Mouse (Mus musculus) ES-Bruce4 (cell line): ENCODE measurements around the gene Grap2. TPM values are rescaled to one million over a fixed set of nuclear protein-coding genes. Genes with fewer than 3 reads are reported as not detected.

Experiments used
- H3K27ac ChIP-seq: 2 replicates; pipeline ENCODE4 v1.5.1; 2012; ENCODE audit warnings: low read length, inconsistent platforms; ENCODE audit not compliant: insufficient read depth
- H3K27me3 ChIP-seq: 2 replicates; pipeline ENCODE4 v1.6.1; 2012; ENCODE audit warnings: mild to moderate bottlenecking, low read length, inconsistent platforms; ENCODE audit not compliant: control insufficient read depth, poor library complexity, insufficient read depth, severe bottlenecking
- H3K36me3 ChIP-seq: 2 replicates; pipeline ENCODE4 v1.6.1; 2012; ENCODE audit warnings: inconsistent platforms, mild to moderate bottlenecking, low read length, moderate library complexity; ENCODE audit not compliant: control insufficient read depth, poor library complexity, insufficient read depth, severe bottlenecking
- H3K4me1 ChIP-seq: one replicate; pipeline ENCODE4 v1.8.1; 2011; ENCODE audit warnings: low read length; ENCODE audit not compliant: control insufficient read depth, insufficient read depth
- H3K4me3 ChIP-seq: 2 replicates; pipeline ENCODE4 v1.5.1; 2011; ENCODE audit warnings: low read depth, mild to moderate bottlenecking, low read length
- H3K9ac ChIP-seq: 2 replicates; pipeline ENCODE4 v1.6.1; 2012; ENCODE audit warnings: low read depth, mild to moderate bottlenecking, inconsistent platforms; ENCODE audit not compliant: poor library complexity, severe bottlenecking
- H3K9me3 ChIP-seq: replicated peaks from 2 replicates; pipeline ENCODE4 v1.6.1; 2012; ENCODE audit warnings: mild to moderate bottlenecking, low read length, inconsistent platforms; ENCODE audit not compliant: control insufficient read depth, poor library complexity, insufficient read depth, severe bottlenecking
- CTCF ChIP-seq: IDR thresholded peaks from one replicate; pipeline ENCODE4 v1.8.1; 2011; ENCODE audit warnings: low read depth, low read length
- EP300 ChIP-seq: IDR thresholded peaks from 2 replicates; pipeline ENCODE4 v1.6.1; 2011; ENCODE audit warnings: low read depth, low read length; ENCODE audit not compliant: insufficient read depth
- POLR2A ChIP-seq: IDR thresholded peaks from one replicate; pipeline ENCODE4 v1.8.1; 2011; ENCODE audit warnings: low read length; ENCODE audit not compliant: insufficient read depth
- polyA plus RNA-seq: library from polyadenylated mRNA; stranded (reverse); fragments of >200 nt; gene quantifications from 2 replicates; pipeline ENCODE4 v1.2.4, GENCODE M21; 2011; ENCODE audit warnings: low read depth; ENCODE audit not compliant: missing spikeins, insufficient read depth, insufficient read length

Grap2 gene
- polyA plus RNA-seq, 1 experiment, result 0.51 TPM

GRCm38 (mm10) chr15:80536051-80536450 is 36.3 kb upstream of the Grap2 start:
- TF ChIP-seq EP300, result no peak
- TF ChIP-seq CTCF, result no peak
- no peak for TF ChIP-seq POLR2A
- Histone ChIP-seq H3K4me3 (no peak overlapping the region), H3K27ac (no peak overlapping the region), H3K27me3 (no peaks in the 10 kb centered on the region), H3K4me1 (no peaks in the 10 kb centered on the region), H3K9me3 (no peaks in the 10 kb centered on the region), H3K9ac (no peak overlapping the region), H3K36me3 (no peaks in the 10 kb centered on the region)

DNA sequence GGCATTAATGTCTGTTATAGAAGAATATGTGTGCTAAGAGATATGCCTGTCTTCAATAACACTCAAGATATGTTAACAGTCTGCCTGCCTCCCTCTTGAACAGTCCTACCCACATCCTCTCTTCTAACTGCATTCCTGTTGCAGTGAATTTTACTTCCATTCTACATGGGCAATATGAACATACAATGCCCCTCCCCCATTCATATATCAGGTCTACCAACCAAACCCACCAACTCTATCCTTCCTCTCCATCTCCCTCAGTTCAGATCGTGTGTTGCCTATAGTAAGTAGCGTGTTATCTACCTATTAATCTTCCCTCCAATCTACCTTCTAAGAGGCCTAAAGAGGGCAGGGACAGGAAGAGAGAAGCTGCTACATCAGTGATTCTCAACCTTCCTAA is 34.3 kb upstream of the Grap2 start:
- H3K4me3 ChIP-seq, result no peak overlapping the region
- H3K9ac ChIP-seq, result no peak overlapping the region
- no peaks in the 10 kb centered on the region for H3K36me3 ChIP-seq
- no peaks in the 10 kb centered on the region for H3K9me3 ChIP-seq
- no peaks in the 10 kb centered on the region for H3K27me3 ChIP-seq
- TF ChIP-seq CTCF (no peak), EP300 (no peak), POLR2A (no peak)
- no peak overlapping the region for H3K27ac ChIP-seq
- H3K4me1 ChIP-seq, result no peaks in the 10 kb centered on the region

DNA sequence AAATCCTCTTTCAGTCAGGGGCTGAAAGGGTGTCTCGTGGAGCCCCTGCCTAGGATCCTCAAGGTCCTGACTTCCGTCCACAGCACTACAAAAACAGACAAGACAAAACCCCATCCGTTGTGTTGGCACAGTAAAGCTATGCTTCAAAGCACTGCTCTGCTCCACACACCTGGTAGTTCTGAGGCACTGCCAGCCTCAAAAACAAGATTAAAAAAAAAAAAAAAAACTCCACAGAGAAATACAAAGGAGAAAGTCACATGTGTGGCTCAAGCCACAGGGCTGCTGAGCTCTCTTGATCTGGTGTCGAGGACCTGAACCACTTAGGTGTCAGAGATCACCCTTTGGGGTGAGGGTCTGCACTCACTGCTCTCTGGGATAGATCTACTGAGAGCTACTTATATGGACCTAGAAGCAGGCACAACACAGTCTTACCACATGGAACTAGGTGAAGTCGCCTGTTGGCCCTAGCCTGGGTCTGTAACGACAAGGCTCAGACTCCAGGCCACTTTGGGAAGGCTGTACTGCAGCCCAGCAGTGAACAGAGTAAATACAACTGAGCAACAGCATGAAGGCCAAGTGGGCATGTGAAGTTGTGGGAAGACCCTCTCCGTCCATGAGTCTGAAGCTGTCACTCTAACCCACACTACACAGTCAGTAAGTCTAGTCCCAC is 33.6 kb upstream of the Grap2 start:
- no peaks in the 10 kb centered on the region for H3K9me3 ChIP-seq
- TF ChIP-seq EP300 (no peak), POLR2A (no peak), CTCF (no peak)
- H3K36me3 ChIP-seq, result no peaks in the 10 kb centered on the region
- H3K4me1 ChIP-seq, result no peaks in the 10 kb centered on the region
- H3K27me3 ChIP-seq, result no peaks in the 10 kb centered on the region
- H3K4me3 ChIP-seq, result no peak overlapping the region
- no peak overlapping the region for H3K27ac ChIP-seq
- no peak overlapping the region for H3K9ac ChIP-seq

- H3K27ac ChIP-seq, result no peak overlapping the region
- no peaks in the 10 kb centered on the region for H3K36me3 ChIP-seq
- H3K4me1 ChIP-seq, result no peaks in the 10 kb centered on the region
- no peak overlapping the region for H3K4me3 ChIP-seq
- no peak overlapping the region for H3K9ac ChIP-seq
- no peaks in the 10 kb centered on the region for H3K9me3 ChIP-seq
- TF ChIP-seq CTCF, result no peak
- TF ChIP-seq POLR2A, result no peak
- TF ChIP-seq EP300, result no peak
- H3K27me3 ChIP-seq, result no peaks in the 10 kb centered on the region
Observed at GRCm38 (mm10) chr15:80544115-80544514, 28.3 kb upstream of the Grap2 start.

- no peaks in the 10 kb centered on the region for H3K27me3 ChIP-seq
- H3K4me3 ChIP-seq, result no peak overlapping the region
- no peaks in the 10 kb centered on the region for H3K36me3 ChIP-seq
- H3K27ac ChIP-seq, result no peak overlapping the region
- no peak overlapping the region for H3K9ac ChIP-seq
- TF ChIP-seq EP300 (no peak), CTCF (no peak), POLR2A (no peak)
- H3K4me1 ChIP-seq, result no peaks in the 10 kb centered on the region
- H3K9me3 ChIP-seq, result no peaks in the 10 kb centered on the region
Observed at GRCm38 (mm10) chr15:80545430-80545829, 27.0 kb upstream of the Grap2 start.

GRCm38 (mm10) chr15:80554860-80555822 is 17.3 kb upstream of the Grap2 start:
- H3K4me1 ChIP-seq, result no peaks in the 10 kb centered on the region
- no peak overlapping the region for H3K9ac ChIP-seq
- H3K36me3 ChIP-seq, result no peaks in the 10 kb centered on the region
- no peaks in the 10 kb centered on the region for H3K9me3 ChIP-seq
- no peak for TF ChIP-seq EP300
- no peak for TF ChIP-seq POLR2A
- TF ChIP-seq CTCF, result no peak
- no peak overlapping the region for H3K27ac ChIP-seq
- H3K4me3 ChIP-seq, result no peak overlapping the region
- H3K27me3 ChIP-seq, result no peaks in the 10 kb centered on the region
